Mouse (Mus musculus): ENCODE data around the gene Abi3. TPM values are rescaled to one million over a fixed set of nuclear protein-coding genes. Genes with fewer than 3 reads are reported as not detected.

The Abi3 gene
- polyA plus RNA-seq, 1 experiment from 2014 or later, result 7.4 TPM

DNA sequence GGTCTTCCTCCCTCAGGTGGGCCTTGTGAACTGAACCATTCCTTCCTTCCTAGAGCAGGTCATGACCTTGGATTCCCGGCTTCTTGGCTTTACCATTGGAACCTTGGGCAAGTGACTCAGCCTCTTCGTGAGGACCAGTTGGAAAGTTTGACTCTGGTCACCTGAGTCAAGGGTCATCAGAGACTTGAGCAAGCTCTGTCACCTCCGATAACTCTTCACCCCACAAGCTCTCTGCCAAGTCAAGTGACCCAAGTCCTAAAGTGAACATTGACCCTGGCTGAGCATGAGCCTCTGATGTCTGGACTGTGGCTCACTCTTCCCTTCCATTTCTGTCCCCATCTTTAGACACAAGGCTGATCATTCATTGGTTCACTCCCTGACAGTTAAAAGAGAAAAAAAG, 20.8 kb downstream of the Abi3 start:
- WGBS, result 79% methylated on average over 3 of the region's 3 CpGs
- peaks cover 9% of the 10 kb centered on the region for H3K27me3 ChIP-seq (replicated peaks)
- H3K4me1 ChIP-seq, result 0 out of 2 replicates have a peak, but pooled peaks cover 9% of the 10 kb centered on the region
- H3K4me2 ChIP-seq, result no peak overlapping the region
- no peaks in the 10 kb centered on the region for H3K9me3 ChIP-seq
- no peak overlapping the region for H3K27ac ChIP-seq
- ATAC-seq (ENCODE audit: insufficient read depth, low FRiP score, low read depth), result no peak
- H3K9ac ChIP-seq, result no peak overlapping the region
- H3K36me3 ChIP-seq, result no peaks in the 10 kb centered on the region
- H3K4me3 ChIP-seq (replicated peaks), result no peak overlapping the region

DNA sequence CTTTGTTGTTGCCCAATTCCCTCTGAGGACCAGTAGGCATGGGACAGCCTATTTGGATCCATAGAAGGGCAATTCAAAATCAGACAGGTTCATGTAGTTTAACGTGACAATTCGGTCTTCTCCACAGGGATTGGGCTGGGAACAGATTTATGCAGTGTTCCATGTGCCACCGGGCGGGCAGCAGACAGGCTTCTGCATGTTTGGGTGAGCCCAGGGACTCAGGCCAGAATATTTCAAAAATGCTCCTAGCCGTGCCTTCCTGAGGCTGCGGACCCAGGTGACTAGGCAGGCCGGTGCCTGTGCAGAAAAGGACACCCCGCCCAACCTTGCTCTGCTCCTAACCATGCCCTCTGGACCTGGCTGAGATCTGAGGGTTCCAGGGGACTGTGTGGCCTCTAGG, 23.1 kb downstream of the Abi3 start:
- Histone ChIP-seq H3K27me3 (replicated peaks) (no peaks in the 10 kb centered on the region), H3K4me1 (0 out of 2 replicates have a peak, but pooled peaks cover 3% of the 10 kb centered on the region), H3K4me2 (no peak overlapping the region), H3K9ac (no peak overlapping the region), H3K4me3 (replicated peaks) (no peak overlapping the region), H3K9me3 (no peaks in the 10 kb centered on the region), H3K27ac (no peak overlapping the region), H3K36me3 (no peaks in the 10 kb centered on the region)
- 83% methylated on average over 8 of the region's 8 CpGs for WGBS
- no peak for ATAC-seq (ENCODE audit: insufficient read depth, low FRiP score, low read depth)

DNA sequence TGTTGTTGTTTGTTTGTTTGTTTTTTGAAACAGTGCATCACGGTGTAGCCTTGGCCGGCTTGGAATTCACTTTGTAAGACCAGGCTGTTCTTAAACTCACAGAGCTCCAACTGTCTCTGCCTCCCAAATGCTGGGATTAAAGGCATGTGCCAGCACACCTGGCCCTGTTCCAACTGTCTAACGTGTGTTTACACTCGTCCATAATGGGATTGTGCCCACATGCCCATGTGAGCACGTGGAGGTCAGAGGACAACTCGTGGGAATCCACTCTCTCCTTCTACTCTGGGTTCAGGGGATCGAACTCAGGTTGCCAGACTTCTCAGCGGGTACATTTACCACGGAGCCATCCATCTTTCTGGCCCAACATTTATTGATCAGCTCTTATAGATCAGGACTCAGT, 26.9 kb downstream of the Abi3 start:
- 68% methylated on average over 9 of the region's 9 CpGs for WGBS
- Histone ChIP-seq H3K4me2 (no peak overlapping the region), H3K4me3 (replicated peaks) (no peak overlapping the region), H3K36me3 (no peaks in the 10 kb centered on the region), H3K27me3 (replicated peaks) (no peaks in the 10 kb centered on the region), H3K4me1 (no peaks in the 10 kb centered on the region), H3K27ac (no peak overlapping the region), H3K9ac (no peak overlapping the region), H3K9me3 (no peaks in the 10 kb centered on the region)
- no peak for ATAC-seq (ENCODE audit: insufficient read depth, low FRiP score, low read depth)

DNA sequence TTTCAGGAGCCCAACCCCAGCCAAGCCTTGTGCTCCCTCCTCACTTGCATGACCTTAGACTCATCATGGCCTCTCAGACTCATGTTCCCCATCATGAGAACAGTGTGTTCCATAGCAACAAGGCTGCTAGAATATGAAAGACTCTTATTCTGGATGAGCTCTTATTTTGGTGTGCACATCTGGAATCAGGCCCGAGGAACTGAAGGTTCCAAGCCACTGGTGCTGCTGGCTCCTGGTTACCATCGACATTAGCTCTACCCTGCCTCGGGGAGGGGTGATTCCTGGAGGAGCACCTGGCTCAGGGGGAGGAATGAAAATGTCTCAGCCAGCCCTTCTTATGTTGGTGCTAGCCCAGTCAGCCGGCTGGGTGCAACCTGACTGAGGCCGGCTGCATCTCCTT, 27.4 kb downstream of the Abi3 start:
- Histone ChIP-seq H3K4me2 (no peak overlapping the region), H3K4me1 (no peaks in the 10 kb centered on the region), H3K27me3 (replicated peaks) (no peaks in the 10 kb centered on the region), H3K9ac (no peak overlapping the region), H3K4me3 (replicated peaks) (no peak overlapping the region), H3K27ac (no peak overlapping the region), H3K36me3 (no peaks in the 10 kb centered on the region), H3K9me3 (no peaks in the 10 kb centered on the region)
- WGBS, result 69% methylated on average over 5 of the region's 5 CpGs
- ATAC-seq (ENCODE audit: insufficient read depth, low FRiP score, low read depth), result no peak

DNA sequence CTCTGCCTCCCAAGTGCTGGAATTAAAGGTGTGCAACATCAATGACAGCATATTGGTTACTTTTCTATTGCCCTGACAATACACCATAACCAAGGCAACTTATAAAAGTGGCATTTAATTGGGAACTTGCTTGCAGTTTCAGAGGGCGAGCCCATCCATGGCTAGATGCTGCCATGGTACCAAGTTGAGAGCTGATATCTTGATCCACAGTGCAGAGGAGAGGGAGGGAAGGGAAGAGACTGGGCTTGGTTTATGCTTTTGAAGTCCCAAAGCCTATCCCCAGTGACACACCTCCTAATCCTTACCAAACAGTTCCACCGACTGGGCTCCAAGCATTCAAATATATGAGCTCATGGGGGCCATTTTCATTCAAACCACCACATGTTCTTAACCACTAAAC, 28.2 kb downstream of the Abi3 start:
- H3K27ac ChIP-seq, result no peak overlapping the region
- H3K4me3 ChIP-seq (replicated peaks), result no peak overlapping the region
- no peak overlapping the region for H3K9ac ChIP-seq
- H3K27me3 ChIP-seq (replicated peaks), result no peaks in the 10 kb centered on the region
- no peaks in the 10 kb centered on the region for H3K36me3 ChIP-seq
- H3K9me3 ChIP-seq, result no peaks in the 10 kb centered on the region
- ATAC-seq (ENCODE audit: insufficient read depth, low FRiP score, low read depth), result no peak
- no peak overlapping the region for H3K4me2 ChIP-seq
- 80% methylated on average over 2 of the region's 2 CpGs for WGBS
- H3K4me1 ChIP-seq, result no peaks in the 10 kb centered on the region

DNA sequence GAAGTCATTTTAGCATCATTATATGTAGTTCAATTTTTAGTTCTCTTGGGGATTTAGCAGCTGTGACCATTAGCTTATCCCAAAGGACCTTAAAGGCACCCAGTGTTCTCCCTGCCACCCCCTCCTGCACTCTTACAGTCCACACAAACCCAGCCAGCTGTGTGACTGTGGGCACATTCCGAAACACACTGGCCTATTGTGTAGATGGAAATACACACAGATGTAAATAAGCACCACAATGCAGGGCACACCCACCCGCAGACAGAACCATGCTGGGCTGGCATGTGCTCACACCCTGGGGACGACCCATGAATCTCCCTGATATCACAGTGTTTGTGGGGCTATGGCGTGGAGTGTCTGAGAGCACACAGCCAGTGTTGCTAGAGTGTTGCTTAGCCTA, 30.1 kb downstream of the Abi3 start:
- Histone ChIP-seq H3K9ac (no peak overlapping the region), H3K4me1 (no peaks in the 10 kb centered on the region), H3K9me3 (no peaks in the 10 kb centered on the region), H3K4me3 (replicated peaks) (no peak overlapping the region), H3K36me3 (no peaks in the 10 kb centered on the region), H3K27me3 (replicated peaks) (no peaks in the 10 kb centered on the region), H3K4me2 (no peak overlapping the region), H3K27ac (no peak overlapping the region)
- ATAC-seq (ENCODE audit: insufficient read depth, low FRiP score, low read depth), result no peak
- 81% methylated on average over 4 of the region's 4 CpGs for WGBS

DNA sequence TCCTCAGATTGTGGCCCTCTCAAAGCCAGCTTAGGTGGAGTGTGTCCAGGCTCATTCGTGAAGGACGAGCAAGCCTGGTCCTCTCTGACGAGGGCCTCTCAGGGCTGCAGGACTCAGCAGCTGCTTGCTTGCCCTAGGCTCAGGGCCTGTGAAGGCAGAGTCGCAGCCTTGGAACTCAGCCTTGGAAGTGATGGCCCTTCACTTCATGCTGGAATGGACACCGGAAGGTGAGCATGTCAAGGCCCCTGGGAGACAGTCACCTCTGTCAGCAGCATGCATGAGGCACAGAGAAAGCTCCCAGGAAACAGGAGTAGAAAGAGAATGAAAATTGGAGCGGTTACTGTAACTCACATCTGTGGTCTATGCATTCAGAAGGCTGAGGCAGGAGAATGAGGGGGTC, 30.5 kb downstream of the Abi3 start:
- no peak overlapping the region for H3K4me2 ChIP-seq
- H3K9me3 ChIP-seq, result no peaks in the 10 kb centered on the region
- no peak overlapping the region for H3K27ac ChIP-seq
- no peaks in the 10 kb centered on the region for H3K4me1 ChIP-seq
- H3K36me3 ChIP-seq, result no peaks in the 10 kb centered on the region
- H3K4me3 ChIP-seq (replicated peaks), result no peak overlapping the region
- WGBS, result 81% methylated on average over 6 of the region's 6 CpGs
- ATAC-seq (ENCODE audit: insufficient read depth, low FRiP score, low read depth), result no peak
- no peaks in the 10 kb centered on the region for H3K27me3 ChIP-seq (replicated peaks)
- H3K9ac ChIP-seq, result no peak overlapping the region

DNA sequence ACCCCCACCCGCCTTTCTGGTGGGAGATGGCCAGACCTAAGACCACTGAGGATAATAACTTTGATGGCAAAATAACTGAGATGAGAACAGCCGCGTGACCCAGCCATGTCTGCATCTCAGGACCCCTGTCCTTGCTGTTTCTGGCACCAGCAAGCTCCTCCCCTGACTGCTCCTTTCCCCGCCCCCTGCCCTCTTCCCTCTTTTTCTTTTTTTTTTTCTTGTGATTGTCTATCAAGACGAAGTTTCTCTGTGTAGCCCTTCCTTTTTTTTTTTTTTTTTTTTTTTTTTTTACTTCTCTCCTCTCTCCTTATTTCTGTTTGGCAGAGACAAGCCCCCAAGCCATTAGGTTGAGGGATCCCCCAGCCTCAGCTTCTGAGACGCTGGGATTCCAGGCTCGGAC, 31.4 kb downstream of the Abi3 start:
- Histone ChIP-seq H3K4me2 (no peak overlapping the region), H3K27ac (no peak overlapping the region), H3K36me3 (no peaks in the 10 kb centered on the region), H3K9me3 (no peaks in the 10 kb centered on the region), H3K9ac (no peak overlapping the region), H3K4me3 (replicated peaks) (no peak overlapping the region), H3K27me3 (replicated peaks) (no peaks in the 10 kb centered on the region), H3K4me1 (no peaks in the 10 kb centered on the region)
- WGBS, result 64% methylated on average over 7 of the region's 7 CpGs
- no peak for ATAC-seq (ENCODE audit: insufficient read depth, low FRiP score, low read depth)

DNA sequence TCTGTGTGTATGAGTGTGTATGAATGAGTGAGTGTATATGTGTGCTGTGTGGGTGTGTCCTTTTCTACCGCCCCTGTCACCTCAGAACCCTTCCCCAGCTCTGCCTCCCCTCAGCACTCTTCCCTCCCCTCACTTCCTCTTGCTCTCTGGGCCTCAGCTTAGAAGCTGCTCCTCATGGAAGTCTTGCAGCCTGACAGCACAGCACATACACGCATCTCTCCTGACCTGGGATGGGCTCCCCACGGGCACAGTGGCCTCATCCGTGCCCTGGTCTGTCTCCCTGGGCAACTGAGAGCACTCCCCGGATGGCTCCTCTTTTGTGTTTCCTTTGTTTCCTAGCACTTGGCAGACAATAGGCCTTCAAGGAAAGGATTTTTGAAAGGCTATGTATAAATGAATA, 32.7 kb downstream of the Abi3 start:
- no peaks in the 10 kb centered on the region for H3K36me3 ChIP-seq
- no peak overlapping the region for H3K4me2 ChIP-seq
- no peak overlapping the region for H3K9ac ChIP-seq
- H3K4me3 ChIP-seq (replicated peaks), result no peak overlapping the region
- no peak overlapping the region for H3K27ac ChIP-seq
- H3K4me1 ChIP-seq, result 0 out of 2 replicates have a peak, but pooled peaks cover 5% of the 10 kb centered on the region
- H3K27me3 ChIP-seq (replicated peaks), result no peaks in the 10 kb centered on the region
- WGBS, result 56% methylated on average over 5 of the region's 5 CpGs
- H3K9me3 ChIP-seq, result no peaks in the 10 kb centered on the region
- ATAC-seq (ENCODE audit: insufficient read depth, low FRiP score, low read depth), result no peak

DNA sequence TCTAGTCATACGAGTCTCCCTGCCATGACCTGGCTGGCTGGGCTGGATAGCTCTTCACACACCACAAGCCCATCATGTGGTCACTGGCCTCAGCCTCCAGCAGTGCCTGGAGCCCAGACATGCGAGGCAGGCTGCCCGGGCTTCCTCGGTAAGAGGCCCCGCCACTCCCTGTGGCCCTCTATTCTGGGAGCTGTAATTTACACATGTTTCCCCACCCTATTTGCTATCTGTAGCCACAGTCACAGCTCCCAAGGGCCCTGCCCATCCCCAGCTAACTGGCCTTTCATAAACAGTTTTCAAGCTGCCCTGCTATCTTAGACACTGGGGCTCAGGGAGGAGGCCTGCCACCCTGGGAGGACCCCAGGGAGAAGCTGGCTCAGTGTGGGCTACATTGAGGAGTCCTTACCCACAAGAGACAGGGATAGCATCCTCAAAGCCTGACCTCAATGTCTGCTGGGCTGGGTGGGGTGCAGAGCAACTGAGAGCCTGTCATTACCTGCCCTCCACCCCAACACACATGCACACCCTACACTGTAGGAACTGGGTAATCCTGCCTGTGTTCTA, 33.7 kb downstream of the Abi3 start:
- 50% methylated on average over 5 of the region's 5 CpGs for WGBS
- Histone ChIP-seq H3K9ac (no peak overlapping the region), H3K4me1 (0 out of 2 replicates have a peak, but pooled peaks cover 5% of the 10 kb centered on the region), H3K4me2 (no peak overlapping the region), H3K27ac (peak overlapping the region; percentile 48; the same call in 1 of the 2 replicates), H3K36me3 (no peaks in the 10 kb centered on the region), H3K9me3 (no peaks in the 10 kb centered on the region), H3K27me3 (replicated peaks) (no peaks in the 10 kb centered on the region), H3K4me3 (replicated peaks) (no peak overlapping the region)
- ATAC-seq (ENCODE audit: insufficient read depth, low FRiP score, low read depth), result peak; percentile 92

DNA sequence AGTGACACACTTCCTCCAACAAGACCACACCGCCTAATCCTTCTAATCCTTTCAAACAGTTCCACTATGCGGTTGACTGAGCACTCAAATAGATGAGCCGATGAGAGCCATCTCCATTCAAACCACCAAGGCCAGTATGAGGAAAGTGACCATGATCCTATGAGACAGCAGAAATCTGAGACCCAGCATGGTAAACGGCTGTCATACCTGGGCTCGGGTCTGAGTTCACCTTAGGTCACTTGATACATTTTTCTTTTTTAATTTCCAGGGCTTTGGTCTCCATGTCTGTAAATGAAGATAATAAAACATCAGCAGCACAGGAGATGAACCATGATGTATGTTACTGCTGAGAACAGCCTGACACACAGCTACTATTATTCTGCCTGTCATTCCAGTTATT, 34.4 kb downstream of the Abi3 start:
- Histone ChIP-seq H3K9ac (no peak overlapping the region), H3K4me2 (no peak overlapping the region), H3K9me3 (no peaks in the 10 kb centered on the region), H3K27me3 (replicated peaks) (no peaks in the 10 kb centered on the region), H3K27ac (no peak overlapping the region), H3K4me1 (0 out of 2 replicates have a peak, but pooled peaks cover 5% of the 10 kb centered on the region), H3K4me3 (replicated peaks) (no peak overlapping the region), H3K36me3 (no peaks in the 10 kb centered on the region)
- 93% methylated on average over 5 of the region's 5 CpGs for WGBS
- ATAC-seq (ENCODE audit: insufficient read depth, low FRiP score, low read depth), result no peak

DNA sequence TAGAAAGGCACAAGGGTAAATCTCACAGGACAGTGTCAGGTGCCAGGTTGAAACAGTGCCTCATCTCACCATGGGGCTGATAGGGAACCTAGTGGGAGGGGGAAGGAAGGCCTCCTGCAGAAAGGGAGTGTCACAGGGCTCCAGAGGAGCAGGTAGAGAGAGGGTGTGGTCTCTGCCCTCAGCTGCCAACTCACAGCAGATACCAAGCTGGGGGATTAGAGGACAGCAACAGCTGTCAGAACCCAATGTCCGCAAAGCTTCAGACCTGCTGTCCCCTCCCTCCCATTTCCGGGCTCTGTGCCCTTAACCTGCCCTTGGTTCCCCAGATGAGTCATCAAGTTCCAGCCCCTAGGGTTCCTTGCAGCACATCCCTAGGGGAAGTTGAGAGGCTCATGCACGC, 36.7 kb downstream of the Abi3 start:
- WGBS, result 29% methylated on average over 3 of the region's 3 CpGs
- peak; percentile 79 for ATAC-seq (ENCODE audit: insufficient read depth, low FRiP score, low read depth)
- no peak overlapping the region for H3K4me2 ChIP-seq
- no peak overlapping the region for H3K27ac ChIP-seq
- H3K9me3 ChIP-seq, result no peaks in the 10 kb centered on the region
- no peak overlapping the region for H3K9ac ChIP-seq
- no peak overlapping the region for H3K4me3 ChIP-seq (replicated peaks)
- H3K27me3 ChIP-seq (replicated peaks), result no peaks in the 10 kb centered on the region
- 0 out of 2 replicates have a peak, but pooled peaks cover 5% of the 10 kb centered on the region for H3K4me1 ChIP-seq
- H3K36me3 ChIP-seq, result no peaks in the 10 kb centered on the region

DNA sequence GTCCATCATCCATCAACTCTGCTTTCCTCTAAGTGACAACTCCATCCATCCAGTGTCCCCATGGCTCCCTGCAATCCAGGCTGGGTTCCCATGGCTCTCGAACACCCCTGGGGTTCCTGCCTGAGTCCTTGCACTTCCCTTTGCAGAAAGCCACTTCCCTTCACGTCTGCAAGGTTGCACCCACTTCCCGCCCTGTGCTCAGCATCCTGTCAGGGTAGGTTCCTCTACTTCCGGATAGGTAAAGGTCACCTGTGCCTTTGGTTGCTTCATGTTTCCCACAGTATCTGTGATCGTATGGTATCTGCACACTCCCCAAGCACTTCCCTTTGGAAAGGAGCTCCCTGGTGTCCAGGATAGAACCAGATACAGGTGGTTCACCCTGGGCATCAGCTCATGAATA, 37.3 kb downstream of the Abi3 start:
- ATAC-seq (ENCODE audit: insufficient read depth, low FRiP score, low read depth), result no peak
- Histone ChIP-seq H3K27ac (no peak overlapping the region), H3K4me3 (replicated peaks) (no peak overlapping the region), H3K4me1 (0 out of 2 replicates have a peak, but pooled peaks cover 5% of the 10 kb centered on the region), H3K9ac (no peak overlapping the region), H3K36me3 (no peaks in the 10 kb centered on the region), H3K27me3 (replicated peaks) (no peaks in the 10 kb centered on the region), H3K4me2 (no peak overlapping the region), H3K9me3 (no peaks in the 10 kb centered on the region)
- WGBS, result 65% methylated on average over 5 of the region's 5 CpGs
